Mouse (Mus musculus) MEL (cell line): ENCODE data around the gene Gm10134. TPM values are rescaled to one million over a fixed set of nuclear protein-coding genes. Genes with fewer than 3 reads are reported as not detected.

Experiments
- DNase-seq: peaks from one replicate; pipeline ENCODE4 v3.0.0; 2011; ENCODE audit warnings: low read depth, low spot score
- H3K27ac ChIP-seq: 2 replicates; pipeline ENCODE4 v1.5.1; 2012; ENCODE audit warnings: low read depth, mild to moderate bottlenecking, control low read depth, low read length, moderate library complexity; ENCODE audit not compliant: control insufficient read depth
- H3K27me3 ChIP-seq, 2 experiments: fragments of 150-350 bp in 1 of 2; sonication (generic) in 1 of 2; 2 replicates each; pipeline ENCODE4 v1.6.1; 2012; ENCODE audit warnings: low read length in 2 of 2, mild to moderate bottlenecking in 2 of 2, improper control_type of control experiment in 1 of 2, moderate library complexity in 1 of 2; ENCODE audit not compliant: insufficient read depth in 2 of 2, control insufficient read depth in 1 of 2
- H3K36me3 ChIP-seq, 2 experiments: 2 replicates each; pipeline ENCODE4 v1.6.1; 2012 to 2014; ENCODE audit warnings: low read length in 2 of 2, improper control_type of control experiment in 1 of 2, inconsistent platforms in 1 of 2, mild to moderate bottlenecking in 1 of 2; ENCODE audit not compliant: insufficient read depth in 2 of 2, control insufficient read depth in 1 of 2
- H3K4me1 ChIP-seq, 2 experiments: fragments of 150-350 bp in 1 of 2; sonication (generic) in 1 of 2; 2 replicates each; pipeline ENCODE4 v1.6.1; 2012; ENCODE audit warnings: low read length in 2 of 2, improper control_type of control experiment in 1 of 2, mild to moderate bottlenecking in 1 of 2; ENCODE audit not compliant: insufficient read depth in 2 of 2, control insufficient read depth in 1 of 2
- H3K4me3 ChIP-seq, 2 experiments: fragments of 150-350 bp in 1 of 2; sonication (generic) in 1 of 2; 2 replicates each; pipeline ENCODE4 v1.5.1; 2012; ENCODE audit warnings: low read depth in 2 of 2, low read length in 2 of 2, mild to moderate bottlenecking in 2 of 2, moderate library complexity in 2 of 2, control low read depth in 1 of 2, improper control_type of control experiment in 1 of 2; ENCODE audit not compliant: control insufficient read depth in 1 of 2, insufficient read depth in 1 of 2
- H3K79me2 ChIP-seq: 2 replicates; pipeline ENCODE4 v1.6.1; 2012; ENCODE audit warnings: mild to moderate bottlenecking, low read length, moderate library complexity; ENCODE audit not compliant: control insufficient read depth, poor library complexity, insufficient read depth
- H3K9ac ChIP-seq: 2 replicates; pipeline ENCODE4 v1.6.1; 2012; ENCODE audit warnings: low read depth, mild to moderate bottlenecking, control low read depth, low read length, moderate library complexity; ENCODE audit not compliant: control insufficient read depth, poor library complexity, severe bottlenecking
- H3K9me3 ChIP-seq: fragments of 150-350 bp; sonication (generic); replicated peaks from 2 replicates; pipeline ENCODE4 v1.6.1; 2012; ENCODE audit warnings: mild to moderate bottlenecking, low read length, improper control_type of control experiment, moderate library complexity; ENCODE audit not compliant: insufficient read depth
- BHLHE40 ChIP-seq: IDR thresholded peaks from 2 replicates; pipeline ENCODE4 v1.6.1; 2012; ENCODE audit warnings: low read depth, mild to moderate bottlenecking, inconsistent platforms, low read length, improper control_type of control experiment, borderline replicate concordance
- CTCF ChIP-seq, 3 experiments: IDR thresholded peaks in 2 of 3; conservative IDR thresholded peaks in 1 of 3; 2 replicates each; pipeline ENCODE4 v1.5.1; 2011 to 2012; ENCODE audit warnings: low read length in 3 of 3, low read depth in 2 of 3, mild to moderate bottlenecking in 2 of 3, improper control_type of control experiment in 1 of 3, inconsistent platforms in 1 of 3, mixed read lengths in 1 of 3, moderate library complexity in 1 of 3; ENCODE audit not compliant: control insufficient read depth in 1 of 3, insufficient read depth in 1 of 3, poor library complexity in 1 of 3, severe bottlenecking in 1 of 3
- E2F4 ChIP-seq: IDR thresholded peaks from 2 replicates; pipeline ENCODE4 v1.6.1; 2011; ENCODE audit warnings: low read depth, low read length, improper control_type of control experiment, borderline replicate concordance
- EP300 ChIP-seq, 2 experiments: IDR thresholded peaks; 2 replicates each; pipeline ENCODE4 v1.6.1; 2011; ENCODE audit warnings: improper control_type of control experiment in 2 of 2, low read length in 2 of 2, low read depth in 1 of 2, mild to moderate bottlenecking in 1 of 2
- ETS1 ChIP-seq: IDR thresholded peaks from 2 replicates; pipeline ENCODE4 v1.6.1; 2012; ENCODE audit warnings: low read depth, mild to moderate bottlenecking, inconsistent platforms, low read length, improper control_type of control experiment, moderate library complexity
- GABPA ChIP-seq: IDR thresholded peaks from 2 replicates; pipeline ENCODE4 v1.6.1; 2012; ENCODE audit warnings: low read depth, mild to moderate bottlenecking, inconsistent platforms, low read length, improper control_type of control experiment, moderate library complexity
- GATA1 ChIP-seq: IDR thresholded peaks from 2 replicates; pipeline ENCODE4 v1.6.1; 2011; ENCODE audit warnings: low read depth, low read length, improper control_type of control experiment
- HCFC1 ChIP-seq: IDR thresholded peaks from 2 replicates; pipeline ENCODE4 v1.6.1; 2012; ENCODE audit warnings: low read depth, mild to moderate bottlenecking, inconsistent platforms, low read length, improper control_type of control experiment, moderate library complexity
- JUND ChIP-seq: IDR thresholded peaks from 2 replicates; pipeline ENCODE4 v1.6.1; 2011; ENCODE audit warnings: low read depth, mild to moderate bottlenecking, improper control_type of control experiment, low read length
- MAFK ChIP-seq: IDR thresholded peaks from 2 replicates; pipeline ENCODE4 v1.6.1; 2011; ENCODE audit warnings: low read depth, mild to moderate bottlenecking, low read length, improper control_type of control experiment, borderline replicate concordance
- MAX ChIP-seq: IDR thresholded peaks from 2 replicates; pipeline ENCODE4 v1.6.1; 2011; ENCODE audit warnings: low read length, improper control_type of control experiment
- MXI1 ChIP-seq: IDR thresholded peaks from 2 replicates; pipeline ENCODE4 v1.6.1; 2011; ENCODE audit warnings: mild to moderate bottlenecking, low read depth, low read length, improper control_type of control experiment
- MYB ChIP-seq: IDR thresholded peaks from 2 replicates; pipeline ENCODE4 v1.6.1; 2011; ENCODE audit warnings: mild to moderate bottlenecking, low read depth, low read length, improper control_type of control experiment
- MYC ChIP-seq: IDR thresholded peaks from 2 replicates; pipeline ENCODE4 v1.6.1; 2011; ENCODE audit warnings: low read depth, mild to moderate bottlenecking, low read length, improper control_type of control experiment, moderate library complexity
- NRF1 ChIP-seq: IDR thresholded peaks from 2 replicates; pipeline ENCODE4 v1.6.1; 2014; ENCODE audit warnings: low read depth, mild to moderate bottlenecking, inconsistent platforms, low read length, improper control_type of control experiment, moderate library complexity; ENCODE audit not compliant: poor library complexity, insufficient read depth, severe bottlenecking
- RAD21 ChIP-seq: IDR thresholded peaks from 2 replicates; pipeline ENCODE4 v1.6.1; 2011; ENCODE audit warnings: mild to moderate bottlenecking, low read depth, low read length, improper control_type of control experiment
- RCOR1 ChIP-seq: IDR thresholded peaks from 2 replicates; pipeline ENCODE4 v1.6.1; 2012; ENCODE audit warnings: low read depth, mild to moderate bottlenecking, inconsistent platforms, low read length, improper control_type of control experiment
- SMC3 ChIP-seq: IDR thresholded peaks from 2 replicates; pipeline ENCODE4 v1.6.1; 2011; ENCODE audit warnings: low read depth, low read length, improper control_type of control experiment
- TAL1 ChIP-seq: IDR thresholded peaks from 2 replicates; pipeline ENCODE4 v1.6.1; 2012; ENCODE audit warnings: mild to moderate bottlenecking, inconsistent platforms, low read length, moderate library complexity, mixed read lengths
- TBP ChIP-seq: IDR thresholded peaks from 2 replicates; pipeline ENCODE4 v1.8.0; 2011; ENCODE audit warnings: low read depth, low read length, improper control_type of control experiment
- TCF12 ChIP-seq: IDR thresholded peaks from 2 replicates; pipeline ENCODE4 v1.6.1; 2014; ENCODE audit warnings: low read depth, mild to moderate bottlenecking, inconsistent platforms, low read length, improper control_type of control experiment, moderate library complexity
- UBTF ChIP-seq: IDR thresholded peaks from 2 replicates; pipeline ENCODE4 v1.6.1; 2012; ENCODE audit warnings: low read depth, mild to moderate bottlenecking, inconsistent platforms, low read length, improper control_type of control experiment, moderate library complexity, borderline replicate concordance; ENCODE audit not compliant: insufficient read depth
- USF1 ChIP-seq: IDR thresholded peaks from 2 replicates; pipeline ENCODE4 v1.6.1; 2014; ENCODE audit warnings: low read depth, mild to moderate bottlenecking, inconsistent platforms, low read length, improper control_type of control experiment, moderate library complexity
- ZC3H11A ChIP-seq: IDR thresholded peaks from 2 replicates; pipeline ENCODE4 v1.6.1; 2012; ENCODE audit warnings: low read depth, mild to moderate bottlenecking, inconsistent platforms, low read length, improper control_type of control experiment
- ZKSCAN1 ChIP-seq: IDR thresholded peaks from 2 replicates; pipeline ENCODE4 v1.6.1; 2012; ENCODE audit warnings: low read depth, mild to moderate bottlenecking, inconsistent platforms, low read length, improper control_type of control experiment, moderate library complexity
- ZMIZ1 ChIP-seq: IDR thresholded peaks from 2 replicates; pipeline ENCODE4 v1.6.1; 2012; ENCODE audit warnings: low read depth, mild to moderate bottlenecking, inconsistent platforms, low read length, improper control_type of control experiment, moderate library complexity
- ZNF384 ChIP-seq: IDR thresholded peaks from 2 replicates; pipeline ENCODE4 v1.6.1; 2012; ENCODE audit warnings: low read depth, mild to moderate bottlenecking, inconsistent platforms, low read length, improper control_type of control experiment
- polyA plus RNA-seq, 2 experiments: library from polyadenylated mRNA; stranded (reverse) in 1 of 2; unstranded in 1 of 2; fragments of >175 nt in 1 of 2; fragments of >200 nt in 1 of 2; gene quantifications; 2 replicates each; pipeline versions ENCODE4 v1.2.1 to v1.2.4; 2012; ENCODE audit warnings: low replicate concordance in 2 of 2, low read depth in 1 of 2; ENCODE audit not compliant: insufficient read length in 2 of 2, insufficient read depth in 1 of 2, missing spikeins in 1 of 2
- total RNA-seq: library from RNA; depleted of rRNA; stranded (reverse); fragments of 300-350 nt; gene quantifications from 2 replicates; pipeline ENCODE4 v1.2.3, GENCODE M21; 2012

Gm10134 gene
- total and polyA plus RNA-seq, 3 experiments: not detected

GRCm38 (mm10) chr2:28465836-28466518, 39.9 kb upstream of the Gm10134 start, which contains the start of gene 1700007K13Rik:
1700007K13Rik (minus strand) TSS chr2:28466332.
- TF ChIP-seq RCOR1 (no peak), UBTF (no peak), ETS1 (no peak), ZKSCAN1 (no peak), RAD21 (no peak), EP300 (IDR thresholded peaks at IDR 0.05; ENCODE audit: low read depth in 1 of 2, low read length in 2 of 2) (no peak), MAFK (no peak), SMC3 (no peak), ZNF384 (no peak), BHLHE40 (no peak), MYB (no peak), USF1 (no peak), E2F4 (no peak), NRF1 (no peak), TCF12 (no peak), CTCF (IDR thresholded peaks at IDR 0.05 in 2 of 3, conservative IDR thresholded peaks at IDR 0.05 in 1 of 3; ENCODE audit: control insufficient read depth in 1 of 3, insufficient read depth in 1 of 3, low read depth in 2 of 3, low read length in 3 of 3, poor library complexity in 1 of 3, severe bottlenecking in 1 of 3) (no peak)
- Histone ChIP-seq H3K4me3 (no peak within 1 kb of the TSS), H3K27ac (no peak within 1 kb of the TSS), H3K36me3 (peaks cover 2% of the 10 kb centered on the region in 2 experiments; a peak in 3 of 4 replicates), H3K9me3 (no peaks in the 10 kb centered on the region), H3K27me3 (no peaks in the 10 kb centered on the region), H3K4me1 (peaks cover 3 to 12% of the 10 kb centered on the region in 2 experiments; a peak in 2 of 4 replicates), H3K9ac (no peak within 1 kb of the TSS), H3K79me2 (peaks cover 12% of the 10 kb centered on the region)
- no peak for DNase-seq

DNA sequence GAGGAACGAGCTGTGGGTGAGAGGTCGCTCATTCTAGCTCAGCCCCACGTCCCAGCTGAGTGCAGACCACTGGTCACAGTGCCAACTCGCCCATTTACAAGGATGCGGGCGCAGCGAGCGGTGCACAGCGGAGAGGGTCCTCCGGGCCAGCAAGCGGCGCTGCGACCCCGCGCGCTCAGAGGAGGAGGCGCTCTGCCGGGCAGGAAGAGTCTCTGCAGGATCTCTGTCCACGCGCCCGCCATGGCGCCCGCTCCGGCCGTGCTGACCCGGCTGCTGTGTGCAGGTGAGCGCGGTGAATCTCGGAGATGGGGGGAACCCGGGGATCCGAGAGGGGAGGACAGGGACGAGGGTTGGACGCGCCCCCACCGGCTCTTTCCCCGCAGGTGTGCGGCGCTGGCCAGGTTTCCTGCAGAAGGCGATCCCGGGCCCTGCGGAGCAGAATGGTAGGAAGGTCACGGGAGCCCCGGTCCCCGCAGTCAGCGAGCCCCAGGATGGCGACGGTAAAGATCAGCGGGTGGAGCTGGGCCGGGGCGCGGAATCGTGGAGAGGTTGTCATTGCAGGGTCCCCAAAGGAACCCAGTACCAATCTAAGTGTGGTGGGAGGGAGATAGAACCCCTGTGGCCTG, 37.9 kb upstream of the Gm10134 start, which contains the start of gene Mrps2:
Gene Mrps2, plus strand, starts transcription at position 207 of the 626 bp plus-strand sequence.
- H3K36me3 ChIP-seq: peaks cover 2% of the 10 kb centered on the region in 2 experiments; a peak in 3 of 4 replicates
- no peaks in the 10 kb centered on the region for H3K9me3 ChIP-seq
- H3K27ac ChIP-seq: peak within 1 kb of the TSS; percentile 3; the same call in 1 of the 2 replicates
- H3K4me1 ChIP-seq: peaks cover 3 to 12% of the 10 kb centered on the region in 2 experiments; a peak in 2 of 4 replicates
- peak within 1 kb of the TSS; percentile 82 to 86 for H3K4me3 ChIP-seq
- DNase-seq: peak; percentile 92
- H3K27me3 ChIP-seq: no peaks in the 10 kb centered on the region
- H3K9ac ChIP-seq: peak within 1 kb of the TSS; percentile 81
- peaks cover 12% of the 10 kb centered on the region for H3K79me2 ChIP-seq
- peak; percentile 92 for TF ChIP-seq MXI1
- TF ChIP-seq GATA1: no peak
- no peak for TF ChIP-seq NRF1
- TF ChIP-seq ZNF384: 0 out of 2 replicates have a peak, but pooled peaks have one; percentile 32
- TF ChIP-seq ZC3H11A: no peak
- TF ChIP-seq ZKSCAN1: no peak
- 0 out of 2 replicates have a peak, but pooled peaks have one; percentile 48 for TF ChIP-seq TCF12
- TF ChIP-seq CTCF (IDR thresholded peaks at IDR 0.05 in 2 of 3, conservative IDR thresholded peaks at IDR 0.05 in 1 of 3; ENCODE audit: control insufficient read depth in 1 of 3, insufficient read depth in 1 of 3, low read depth in 2 of 3, low read length in 3 of 3, poor library complexity in 1 of 3, severe bottlenecking in 1 of 3): peak; percentile 79 to 98 (median 91)
- TF ChIP-seq E2F4: no peak
- TF ChIP-seq ETS1: no peak
- 0 out of 2 replicates have a peak, but pooled peaks have one; percentile 54 for TF ChIP-seq TBP
- TF ChIP-seq HCFC1: peak; percentile 88
- no peak for TF ChIP-seq TAL1
- TF ChIP-seq MAFK: no peak
- TF ChIP-seq USF1: no peak
- no peak for TF ChIP-seq ZMIZ1
- TF ChIP-seq MYC: peak; percentile 69; the same call in 1 of the 2 replicates
- peak; percentile 81; the same call in 1 of the 2 replicates for TF ChIP-seq GABPA
- no peak for TF ChIP-seq JUND
- no peak for TF ChIP-seq EP300 (IDR thresholded peaks at IDR 0.05; ENCODE audit: low read depth in 1 of 2, low read length in 2 of 2)
- TF ChIP-seq MAX: peak; percentile 55; the same call in 1 of the 2 replicates
